Mouse (Mus musculus) G1E (cell line): ENCODE data around the gene Cep57l1. TPM values are rescaled to one million over a fixed set of nuclear protein-coding genes. Genes with fewer than 3 reads are reported as not detected.
"Not testable (repeated sequence)": the region's sequence is repeated elsewhere in the genome, so short reads cannot be mapped to it uniquely, and the experiment has no call there.

Source experiments
- ATAC-seq: 2 replicates; pipeline ENCODE4 v1.8.0; 2016; ENCODE audit warnings: mild to moderate bottlenecking; ENCODE audit not compliant: insufficient number of reproducible peaks, poor library complexity, low FRiP score, severe bottlenecking; ENCODE audit errors: extremely low read depth
- DNase-seq: peaks from one replicate; pipeline ENCODE4 v3.0.0; 2012; ENCODE audit warnings: low spot score
- H3K27me3 ChIP-seq: 2 replicates; pipeline ENCODE4 v1.6.1; 2012; ENCODE audit warnings: mild to moderate bottlenecking, low read length, inconsistent platforms; ENCODE audit not compliant: insufficient read depth
- H3K36me3 ChIP-seq: replicated peaks from 2 replicates; pipeline ENCODE3; 2012; ENCODE audit warnings: mild to moderate bottlenecking, inconsistent platforms
- H3K4me1 ChIP-seq: 2 replicates; pipeline ENCODE4 v1.6.1; 2012; ENCODE audit warnings: low read depth, low read length, inconsistent platforms, mixed read lengths; ENCODE audit not compliant: insufficient read depth
- H3K4me3 ChIP-seq: 2 replicates; pipeline ENCODE4 v1.5.1; 2012; ENCODE audit warnings: low read depth, mild to moderate bottlenecking, inconsistent platforms, low read length, moderate library complexity, mixed read lengths
- H3K9me3 ChIP-seq: replicated peaks from 2 replicates; pipeline ENCODE4 v1.6.1; 2012; ENCODE audit warnings: inconsistent platforms
- CTCF ChIP-seq: IDR thresholded peaks from 2 replicates; pipeline ENCODE4 v1.5.1; 2012; ENCODE audit warnings: low read depth, low read length, inconsistent platforms, mixed read lengths
- GATA1 ChIP-seq: IDR thresholded peaks from 2 replicates; pipeline ENCODE4 v1.6.1; 2012; ENCODE audit warnings: borderline replicate concordance, low read length, inconsistent platforms, mixed read lengths
- GATA2 ChIP-seq: IDR thresholded peaks from 2 replicates; pipeline ENCODE4 v1.6.1; 2012; ENCODE audit warnings: low read depth, low read length, inconsistent platforms, borderline replicate concordance
- POLR2AphosphoS5 ChIP-seq: IDR thresholded peaks from 2 replicates; pipeline ENCODE4 v1.6.1; 2012; ENCODE audit warnings: low read depth, low read length, inconsistent platforms; ENCODE audit not compliant: insufficient replicate concordance
- TAL1 ChIP-seq: conservative IDR thresholded peaks from 2 replicates; pipeline ENCODE4 v1.6.1; 2012; ENCODE audit warnings: low read depth, low read length, inconsistent platforms, mixed read lengths
- polyA plus RNA-seq: library from polyadenylated mRNA; stranded (reverse); fragments of >175 nt; gene quantifications from 2 replicates; pipeline ENCODE4 v1.2.3, GENCODE M21; 2012
- total RNA-seq, 2 experiments: library from RNA; stranded (forward) in 1 of 2; stranded (reverse) in 1 of 2; fragments of 200-1000 nt in 1 of 2; fragments of >200 nt in 1 of 2; fragmentation: Nextera tagmentation in 1 of 2; gene quantifications; 2 replicates each; pipeline ENCODE4 v1.2.3; 2014 to 2017

The Cep57l1 gene
- total and polyA plus RNA-seq, 3 experiments: 2.5 to 90.5 (median 38.4) TPM

- no peak overlapping the region for H3K4me3 ChIP-seq
- H3K4me1 ChIP-seq: peaks cover 10% of the 10 kb centered on the region
- DNase-seq: no peak
- H3K36me3 ChIP-seq: peaks cover 4% of the 10 kb centered on the region
- no peak for ATAC-seq
- H3K27me3 ChIP-seq: no peaks in the 10 kb centered on the region
- no peaks in the 10 kb centered on the region for H3K9me3 ChIP-seq
- TF ChIP-seq CTCF (no peak), GATA1 (no peak), GATA2 (no peak), TAL1 (no peak), POLR2AphosphoS5 (no peak)
Observed at GRCm38 (mm10) chr10:41819307-41819706, 9.6 kb upstream of the Cep57l1 start.

GRCm38 (mm10) chr10:41818733-41819070 is 9.0 kb upstream of the Cep57l1 start:
- H3K4me1 ChIP-seq: peaks cover 15% of the 10 kb centered on the region

GRCm38 (mm10) chr10:41818036-41818732 is 8.5 kb upstream of the Cep57l1 start:
- Histone ChIP-seq H3K4me1 (peaks cover 20% of the 10 kb centered on the region), H3K36me3 (peaks cover 5% of the 10 kb centered on the region), H3K9me3 (no peaks in the 10 kb centered on the region), H3K4me3 (no peak overlapping the region), H3K27me3 (no peaks in the 10 kb centered on the region)
- DNase-seq (no peak), ATAC-seq (no peak)
- TF ChIP-seq POLR2AphosphoS5 (no peak), TAL1 (no peak), GATA2 (no peak), CTCF (no peak), GATA1 (no peak)

More at GRCm38 (mm10) chr10:41818733-41819070, 9.0 kb upstream of the Cep57l1 start:
- H3K27me3 ChIP-seq, H3K9me3 ChIP-seq, ATAC-seq, H3K36me3 ChIP-seq, DNase-seq, H3K4me3 ChIP-seq: not testable (repeated sequence)

- TF ChIP-seq CTCF (no peak), POLR2AphosphoS5 (no peak), GATA2 (no peak), GATA1 (no peak), TAL1 (no peak)
- no peaks in the 10 kb centered on the region for H3K9me3 ChIP-seq
- H3K4me1 ChIP-seq: peaks cover 31% of the 10 kb centered on the region
- H3K4me3 ChIP-seq: no peak overlapping the region
- no peak for ATAC-seq
- no peaks in the 10 kb centered on the region for H3K27me3 ChIP-seq
- H3K36me3 ChIP-seq: peaks cover 5% of the 10 kb centered on the region
- no peak for DNase-seq
Observed at GRCm38 (mm10) chr10:41816516-41816915, 6.8 kb upstream of the Cep57l1 start.

GRCm38 (mm10) chr10:41814305-41814853 is 4.7 kb upstream of the Cep57l1 start:
- Histone ChIP-seq H3K4me3 (no peak overlapping the region; the same call in 1 of the 2 replicates), H3K4me1 (peaks cover 39% of the 10 kb centered on the region), H3K9me3 (no peaks in the 10 kb centered on the region), H3K36me3 (peaks cover 5% of the 10 kb centered on the region), H3K27me3 (no peaks in the 10 kb centered on the region)
- TF ChIP-seq CTCF (no peak), POLR2AphosphoS5 (no peak), TAL1 (no peak), GATA1 (no peak), GATA2 (no peak)
- ATAC-seq: no peak
- no peak for DNase-seq

- DNase-seq: no peak
- Histone ChIP-seq H3K36me3 (peaks cover 5% of the 10 kb centered on the region), H3K4me1 (peaks cover 39% of the 10 kb centered on the region), H3K27me3 (no peaks in the 10 kb centered on the region), H3K9me3 (no peaks in the 10 kb centered on the region), H3K4me3 (no peak overlapping the region)
- no peak for ATAC-seq
- TF ChIP-seq GATA2 (no peak), POLR2AphosphoS5 (no peak), CTCF (no peak), GATA1 (no peak), TAL1 (no peak)
Observed at GRCm38 (mm10) chr10:41812566-41812965, 2.9 kb upstream of the Cep57l1 start.
